ENCODE assay signal across 19 mouse cellular contexts in the genomic region with DNA sequence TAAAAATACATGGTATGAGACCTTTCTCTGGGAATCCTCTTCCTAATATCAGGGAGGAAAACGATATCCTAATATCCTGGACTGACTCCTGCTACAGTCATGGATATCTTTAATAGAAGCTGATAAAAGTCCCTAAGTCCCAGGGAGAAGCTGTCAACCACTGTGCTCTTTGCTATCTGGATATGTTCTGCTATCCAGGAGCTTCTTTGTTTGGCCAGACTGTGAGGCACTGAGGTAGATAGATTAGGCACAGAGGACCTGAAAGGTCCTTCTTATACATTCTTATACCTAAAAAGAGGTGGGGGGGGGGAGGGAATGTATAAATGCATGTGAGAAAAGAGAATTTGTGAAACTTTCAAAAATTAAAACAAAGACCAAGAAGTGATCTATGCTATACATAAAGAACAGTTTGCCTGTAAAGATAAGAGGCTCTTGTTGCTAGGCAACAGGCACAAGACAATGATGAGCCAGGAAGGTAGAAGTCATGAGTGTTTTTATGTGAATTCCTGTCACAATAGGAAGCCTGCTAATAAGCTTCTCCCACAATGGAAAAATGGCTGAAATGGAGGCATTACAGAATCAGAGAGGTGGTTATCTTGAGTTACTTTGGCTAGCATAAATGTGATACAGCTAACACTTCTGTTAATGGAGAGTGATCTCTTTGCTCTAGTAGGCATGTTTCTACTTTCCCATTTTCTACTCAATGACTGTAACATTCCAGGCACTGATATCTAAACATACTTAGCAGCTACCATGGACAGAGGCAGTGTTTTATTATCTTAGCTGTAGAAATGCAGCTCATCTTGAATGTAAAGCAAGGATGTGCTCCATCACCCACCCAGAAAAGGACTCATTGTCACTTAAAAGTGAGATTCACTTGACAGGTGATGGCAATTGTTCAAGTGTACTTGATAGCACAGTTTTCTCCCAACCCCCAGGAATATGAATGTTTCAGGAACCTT.
DNase-seq lines count a peak whose midpoint lies in the region; ATAC-seq and TF ChIP-seq lines count a peak whose summit lies in the region.
"Had no signal": no experiment of that assay in that cellular context is flagged by ENCODE, and none has a peak within 500 bp of the region (broad histone marks: within the 10 kb centered on the region; RNA-seq: fewer than 3 reads in every experiment).

No protein-coding gene starts in this region.

- H3K9me3 ChIP-seq in limb, embryonic 14.5 days (ENCODE audit: control insufficient read depth, low read length): no peaks in the 10 kb centered on the region
- no peaks in the 10 kb centered on the region for H3K9me3 ChIP-seq in limb, embryonic 10.5 days (replicated peaks)
- no peaks in the 10 kb centered on the region for H3K9me3 ChIP-seq in neural tube, embryonic 14.5 days (ENCODE audit: control insufficient read depth, low read length)
- H3K9me3 ChIP-seq: limb, embryonic 13.5 days; stomach, embryonic 15.5 days had no signal

- no peak for TF ChIP-seq POLR2A in limb, embryonic 14.5 days (IDR thresholded peaks at IDR 0.05; ENCODE audit: borderline replicate concordance, extremely low read depth, insufficient read depth, insufficient read length)
- TF ChIP-seq POLR2A in kidney, adult 2 months (IDR thresholded peaks at IDR 0.05; ENCODE audit: low read depth, low read length): no peak

- H3K4me1 ChIP-seq in limb, embryonic 14.5 days (ENCODE audit: control insufficient read depth, insufficient read depth, low read length): no peaks in the 10 kb centered on the region
- H3K4me1 ChIP-seq in limb, embryonic 10.5 days: no peaks in the 10 kb centered on the region
- H3K4me1 ChIP-seq in neural tube, embryonic 14.5 days (ENCODE audit: control insufficient read depth, insufficient read depth, low read length): no peaks in the 10 kb centered on the region
- H3K4me1 ChIP-seq in kidney, adult 2 months (ENCODE audit: control insufficient read depth, insufficient read depth, low read length): no peaks in the 10 kb centered on the region
- H3K4me1 ChIP-seq: limb, embryonic 13.5 days; stomach, embryonic 15.5 days had no signal

- no peaks in the 10 kb centered on the region for H3K27me3 ChIP-seq in limb, embryonic 14.5 days (ENCODE audit: control insufficient read depth, insufficient read depth, low read length)
- no peaks in the 10 kb centered on the region for H3K27me3 ChIP-seq in limb, embryonic 10.5 days (ENCODE audit: low read depth, poor library complexity, severe bottlenecking)
- no peaks in the 10 kb centered on the region for H3K27me3 ChIP-seq in neural tube, embryonic 14.5 days (ENCODE audit: control insufficient read depth, insufficient read depth, low read length)
- H3K27me3 ChIP-seq in kidney, adult 2 months (replicated peaks; ENCODE audit: control insufficient read depth, insufficient read depth, low read length): no peaks in the 10 kb centered on the region
- H3K27me3 ChIP-seq: limb, embryonic 13.5 days; stomach, embryonic 15.5 days had no signal

- no peaks in the 10 kb centered on the region for H3K36me3 ChIP-seq in limb, embryonic 14.5 days (ENCODE audit: control insufficient read depth, insufficient read depth, low read length)
- H3K36me3 ChIP-seq in limb, embryonic 10.5 days: no peaks in the 10 kb centered on the region
- H3K36me3 ChIP-seq in neural tube, embryonic 14.5 days (ENCODE audit: control insufficient read depth, insufficient read depth, low read length): no peaks in the 10 kb centered on the region
- no peaks in the 10 kb centered on the region for H3K36me3 ChIP-seq in kidney, adult 2 months (ENCODE audit: control insufficient read depth, insufficient read depth, low read length)
- H3K36me3 ChIP-seq: limb, embryonic 13.5 days; stomach, embryonic 15.5 days had no signal

- no peak for TF ChIP-seq CTCF in kidney, adult 2 months (conservative IDR thresholded peaks at IDR 0.05; ENCODE audit: insufficient read depth, insufficient read length, low read depth, low read length)

- DNase-seq in limb, embryonic 14.5 days (ENCODE audit: low spot score): peak; percentile 45
- no peak for DNase-seq in limb, embryonic 10.5 days (ENCODE audit: low spot score)
- DNase-seq in embryo, embryonic 10.5 days (ENCODE audit: low spot score): peak; percentile 27
- DNase-seq in forelimb bud, embryonic 11.5 days (ENCODE audit: low read depth, low spot score): peak; percentile 1
- DNase-seq in kidney, adult 2 months: no peak
- DNase-seq in spleen, postnatal 10 days (ENCODE audit: low spot score in 2 of 2): no peak
- DNase-seq: cerebellum, postnatal 25 days; heart, adult 2 months; heart, postnatal 14 days; kidney, postnatal 4 days; lung, adult 18-20 months; thymus, postnatal 25 days had no signal

- H3K4me3 ChIP-seq in limb, embryonic 14.5 days (replicated peaks; ENCODE audit: low read length): no peak overlapping the region
- no peak overlapping the region for H3K4me3 ChIP-seq in limb, embryonic 10.5 days
- no peak overlapping the region for H3K4me3 ChIP-seq in neural tube, embryonic 14.5 days (ENCODE audit: low read depth, low read length)
- H3K4me3 ChIP-seq in kidney, adult 2 months (ENCODE audit: insufficient read depth, low read depth, low read length): no peak overlapping the region
- H3K4me3 ChIP-seq: heart, adult 2 months; left cerebral cortex, adult 2 months; limb, embryonic 13.5 days; myocyte; stomach, embryonic 15.5 days had no signal

- H3K27ac ChIP-seq in limb, embryonic 14.5 days (replicated peaks; ENCODE audit: low read depth, low read length): no peak overlapping the region
- H3K27ac ChIP-seq in limb, embryonic 10.5 days: no peak overlapping the region
- no peak overlapping the region for H3K27ac ChIP-seq in neural tube, embryonic 14.5 days (ENCODE audit: low read depth, low read length)
- no peak overlapping the region for H3K27ac ChIP-seq in kidney, adult 2 months (ENCODE audit: insufficient read depth, low read depth, low read length)
- H3K27ac ChIP-seq: heart, adult 2 months; left cerebral cortex, adult 2 months; limb, embryonic 13.5 days; stomach, embryonic 15.5 days had no signal

- no peak for ATAC-seq in limb, embryonic 14.5 days (ENCODE audit: low FRiP score, low read depth)
- peak; percentile 83; the same call in 1 of the 2 replicates for ATAC-seq in neural tube, embryonic 14.5 days (ENCODE audit: low read depth)
- ATAC-seq: CD4-positive, CD25-positive, alpha-beta regulatory T cell, adult 4 months; intestine, embryonic 16.5 days had no signal

- no peak overlapping the region for H3K4me2 ChIP-seq in limb, embryonic 14.5 days (replicated peaks; ENCODE audit: low read depth, low read length, severe bottlenecking)
- no peak overlapping the region for H3K4me2 ChIP-seq in neural tube, embryonic 14.5 days (ENCODE audit: low read depth, low read length)
- H3K4me2 ChIP-seq: limb, embryonic 13.5 days; stomach, embryonic 15.5 days had no signal

- WGBS in limb, embryonic 14.5 days: 94% methylated on average over 1 of the region's 1 CpGs
- WGBS in limb, embryonic 10.5 days: 90% methylated on average over 1 of the region's 1 CpGs
- WGBS in neural tube, embryonic 14.5 days: 88% methylated on average over 1 of the region's 1 CpGs
- 83% methylated on average over 1 of the region's 1 CpGs for WGBS in kidney, adult 2 months

- H3K9ac ChIP-seq in limb, embryonic 14.5 days (ENCODE audit: low read depth, low read length, severe bottlenecking): no peak overlapping the region
- no peak overlapping the region for H3K9ac ChIP-seq in neural tube, embryonic 14.5 days (replicated peaks; ENCODE audit: low read depth, low read length)
- H3K9ac ChIP-seq: limb, embryonic 13.5 days; stomach, embryonic 15.5 days had no signal

Comparison
In these comparisons a context has a peak if more than half of its experiments do, and no peak if none do; other contexts are left out.
1. DNase-seq: peak in limb, embryonic 14.5 days (single experiment), embryo, embryonic 10.5 days (single experiment) and forelimb bud, embryonic 11.5 days (single experiment); none in limb, embryonic 10.5 days (single experiment), kidney, adult 2 months (single experiment) and spleen, postnatal 10 days (0 of 2).